Mouse (Mus musculus) common myeloid progenitor, adult 5-6 weeks (primary cell): ENCODE data around the gene Slc26a10. TPM values are rescaled to one million over a fixed set of nuclear protein-coding genes. Genes with fewer than 3 reads are reported as not detected.
"Not testable (repeated sequence)": the region's sequence is repeated elsewhere in the genome, so short reads cannot be mapped to it uniquely, and the experiment has no call there.

Experiments used
- ATAC-seq: replicated peaks from 2 replicates; pipeline ENCODE4 v1.8.0; 2016; ENCODE audit warnings: low read depth, mild to moderate bottlenecking, moderate TSS enrichment, inconsistent platforms; ENCODE audit not compliant: poor library complexity, severe bottlenecking
- total RNA-seq: library from RNA; stranded (forward); fragments of 200-1000, 187-1606 nt; gene quantifications from 2 replicates; pipeline ENCODE4 v1.2.3, GENCODE M21; 2017

The Slc26a10 gene
- total RNA-seq, 1 experiment from 2014 or later: 0.78 TPM

- no peak for ATAC-seq
These were observed 39.5 kb downstream of the Slc26a10 start for GRCm38 (mm10) chr10:127140971-127141370.

- ATAC-seq: no peak
These were observed 41.9 kb downstream of the Slc26a10 start for GRCm38 (mm10) chr10:127138328-127139141.

DNA sequence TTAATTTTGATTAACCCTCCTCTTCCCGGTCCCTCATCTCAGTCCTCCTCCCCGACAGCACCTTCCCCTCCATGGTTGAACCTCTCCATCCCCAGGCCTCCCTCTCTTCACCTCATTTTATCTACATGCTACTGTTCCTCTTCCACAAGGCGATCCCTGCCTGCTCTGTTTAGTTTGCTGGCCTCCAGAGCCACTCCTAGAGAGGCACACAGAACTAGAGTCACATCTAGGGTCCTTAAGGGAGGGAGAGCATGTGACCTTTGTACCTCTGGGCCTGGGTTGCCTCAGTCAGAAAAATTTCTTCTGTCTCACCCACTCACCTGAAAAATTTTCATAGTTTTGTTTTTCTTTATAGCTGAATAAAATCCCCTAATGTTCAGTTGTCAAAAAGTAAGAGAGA lies 42.5 kb downstream of the Slc26a10 start:
- no peak for ATAC-seq

DNA sequence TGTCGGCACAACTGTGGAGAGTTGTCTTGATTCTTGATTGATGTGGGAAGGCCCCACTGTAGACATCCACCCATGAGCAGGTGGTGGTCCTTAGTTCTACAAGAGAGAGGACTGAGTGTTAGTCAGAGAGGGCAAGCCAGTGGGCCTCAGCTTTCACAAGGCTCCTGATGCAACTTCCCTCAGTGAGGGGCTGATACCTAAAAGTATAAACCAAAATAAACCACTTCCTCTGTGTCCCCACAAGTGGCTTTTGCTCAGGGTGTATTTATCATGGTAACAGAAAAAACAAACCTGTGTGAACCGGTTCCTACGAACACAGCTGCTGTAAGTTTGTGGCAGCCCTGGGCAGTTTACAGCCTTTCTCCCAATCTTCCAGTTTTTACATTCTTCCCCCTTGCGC lies 43.9 kb downstream of the Slc26a10 start:
- ATAC-seq: peak; percentile 80

DNA sequence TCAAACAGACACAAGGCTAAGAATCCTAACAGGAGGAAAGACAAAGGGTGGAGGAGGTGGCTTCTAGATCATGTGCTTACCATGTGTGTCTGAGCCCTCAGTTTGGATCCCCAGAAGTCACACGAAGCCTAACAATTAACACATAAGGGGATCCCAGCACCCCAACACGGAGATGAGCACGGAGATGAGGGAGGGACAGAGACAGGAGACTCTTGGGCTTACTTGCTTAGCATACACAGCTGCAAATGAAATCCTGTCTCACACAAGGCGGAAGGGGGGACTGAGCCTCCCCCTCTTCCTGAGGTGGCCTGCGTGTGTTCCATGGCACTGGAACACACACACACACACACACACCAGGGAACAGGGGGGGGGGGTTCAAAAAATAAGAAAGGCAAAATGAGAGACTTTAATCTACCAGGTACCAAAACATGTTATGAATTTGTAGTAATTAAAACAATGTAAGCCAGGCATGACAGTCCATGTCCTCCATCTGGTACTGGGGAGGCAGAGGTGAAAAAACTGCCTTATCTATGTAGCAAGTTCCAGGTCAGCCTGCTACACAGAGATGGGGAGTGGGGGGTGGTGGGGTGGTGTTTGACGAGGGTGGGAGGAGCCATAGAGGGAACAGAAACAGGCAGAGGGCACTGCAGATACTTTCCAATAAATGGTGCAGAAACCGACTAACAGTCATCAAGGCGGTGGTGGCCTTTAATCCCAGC lies 45.2 kb downstream of the Slc26a10 start:
- peak; percentile 63 for ATAC-seq

- not testable (repeated sequence) for ATAC-seq
These were observed 45.9 kb downstream of the Slc26a10 start for GRCm38 (mm10) chr10:127134394-127135035.

GRCm38 (mm10) chr10:127132469-127132868 lies 48.0 kb downstream of the Slc26a10 start:
- no peak for ATAC-seq

DNA sequence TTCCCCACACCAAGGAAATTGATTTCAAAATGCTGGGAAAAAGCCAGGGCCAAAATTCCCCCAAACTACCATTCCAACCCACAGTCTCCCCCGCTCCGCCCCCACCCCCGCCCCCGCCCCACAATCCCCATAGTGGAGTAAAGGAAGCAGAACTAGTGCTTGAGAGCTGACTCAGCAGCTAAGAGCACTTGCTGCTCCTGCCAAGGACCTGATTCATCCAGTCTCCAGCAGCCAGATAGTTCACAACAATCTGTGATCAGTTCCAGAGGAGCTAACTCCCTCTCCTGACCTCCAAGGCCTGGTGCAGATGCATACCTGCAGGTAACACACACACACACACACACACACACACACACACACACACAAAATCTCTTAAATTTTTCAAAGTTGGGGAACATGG lies 51.0 kb downstream of the Slc26a10 start:
- ATAC-seq: no peak

GRCm38 (mm10) chr10:127127711-127128279 lies 52.6 kb downstream of the Slc26a10 start:
- 0 out of 2 replicates have a peak, but pooled peaks have one; percentile 3 for ATAC-seq

DNA sequence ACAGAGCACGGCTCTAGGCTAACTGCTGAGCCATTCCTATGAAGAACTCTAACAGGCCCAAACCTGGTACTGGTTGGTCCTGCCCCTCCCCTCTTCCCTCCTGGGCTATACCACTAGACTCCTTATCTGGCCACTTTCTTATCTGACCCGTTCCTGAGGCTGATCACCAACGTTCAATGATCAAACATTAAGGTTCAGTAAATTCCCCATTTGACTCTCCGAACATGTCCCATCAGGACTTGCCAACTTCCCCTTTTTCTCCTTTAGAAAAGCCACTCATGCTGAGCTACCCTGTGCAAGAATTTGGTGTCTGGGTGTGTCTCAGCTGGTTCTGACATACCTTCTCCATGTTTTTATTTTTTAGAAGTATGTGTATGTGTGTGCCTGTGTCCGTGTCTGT lies 53.9 kb downstream of the Slc26a10 start:
- peak; percentile 44 for ATAC-seq

DNA sequence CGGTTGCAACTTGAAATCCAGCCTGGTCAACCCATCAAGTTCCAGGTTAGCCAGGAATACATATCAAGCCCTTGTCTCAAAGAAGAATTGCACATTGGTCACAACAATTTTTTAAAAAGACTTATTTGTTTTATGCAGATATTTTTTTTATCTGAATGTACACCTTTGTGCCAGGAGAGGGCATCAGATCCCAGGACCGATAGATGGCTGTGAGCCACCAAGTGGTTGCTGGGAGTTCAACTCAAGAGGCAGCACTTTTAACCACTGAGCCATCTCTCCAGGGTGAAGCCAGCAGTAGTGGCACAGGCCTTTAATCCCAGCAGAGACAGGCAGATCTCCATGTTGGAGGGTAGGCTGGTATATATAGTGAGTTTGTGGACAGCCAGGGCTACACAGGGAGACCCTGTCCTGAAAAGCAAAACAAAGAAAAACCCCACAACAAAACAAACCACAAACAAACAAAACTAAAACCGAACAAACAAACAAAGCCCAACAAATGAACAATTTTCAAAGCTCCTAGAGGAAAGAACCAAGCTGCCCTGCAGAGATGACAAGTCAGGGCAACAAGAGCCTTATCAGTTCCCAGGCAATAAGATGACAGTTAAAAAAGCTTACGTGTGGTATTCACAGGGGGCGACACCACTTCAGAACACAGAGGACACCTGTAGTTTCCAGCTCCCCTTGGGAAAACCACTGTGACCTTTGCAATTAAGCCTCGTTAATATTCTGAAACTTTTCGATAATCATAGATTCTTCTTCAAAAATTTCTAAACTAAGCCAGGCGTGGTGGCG lies 55.0 kb downstream of the Slc26a10 start:
- peak; percentile 21; the same call in 1 of the 2 replicates for ATAC-seq

DNA sequence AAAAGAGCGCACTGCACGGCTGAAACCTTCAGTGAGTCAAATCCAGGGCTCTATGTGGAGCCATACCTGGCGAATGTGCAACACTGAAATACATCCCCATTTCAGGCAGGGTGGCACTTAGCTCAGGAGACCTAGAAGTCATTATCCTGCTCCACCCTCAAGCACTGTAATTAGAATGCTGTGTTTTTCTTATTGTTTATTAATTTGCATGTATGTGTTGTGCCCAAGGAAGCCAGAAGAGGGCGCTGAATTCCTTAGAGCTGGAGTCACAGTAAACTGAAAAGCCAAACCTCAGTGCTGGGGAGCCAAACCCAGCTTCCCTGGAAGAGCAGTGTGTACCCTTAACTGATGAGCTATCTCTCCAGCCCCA lies 57.0 kb downstream of the Slc26a10 start:
- peak; percentile 28 for ATAC-seq

GRCm38 (mm10) chr10:127122784-127123435 lies 57.5 kb downstream of the Slc26a10 start:
- ATAC-seq: no peak

DNA sequence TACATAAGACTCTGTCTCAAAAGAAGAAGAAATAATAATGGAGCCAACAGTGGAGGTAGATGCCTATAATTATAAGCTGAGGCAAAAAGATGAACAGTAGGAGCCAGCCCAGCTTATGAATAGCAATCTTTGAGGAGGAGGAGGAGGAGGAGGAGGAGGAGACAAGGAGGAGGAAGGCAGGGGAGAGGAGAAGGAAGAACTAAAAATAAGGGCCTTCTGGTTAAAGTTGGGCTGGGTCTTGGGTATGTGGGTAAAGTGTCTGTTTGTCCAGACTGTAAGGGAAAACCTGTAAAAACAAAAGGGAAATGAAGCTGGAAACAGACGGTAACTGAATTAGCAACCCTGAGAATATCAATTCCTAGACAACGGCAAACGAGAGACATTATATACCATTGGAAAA lies 58.4 kb downstream of the Slc26a10 start:
- ATAC-seq: no peak

Other genes with a start within 250 kb of the Slc26a10 start
- 33.9 and 42.8 TPM in 2 replicates for gene Ctdsp2, start 201.9 kb downstream of the Slc26a10 start, total RNA-seq
- not detected in 2 replicates for gene Avil, start 179.9 kb downstream of the Slc26a10 start, total RNA-seq
- gene Tsfm, start 149.8 kb downstream of the Slc26a10 start, total RNA-seq: 40.2 and 42.3 TPM in 2 replicates
- 27.4 and 28.0 TPM in 2 replicates for gene Mettl1, start 139.2 kb downstream of the Slc26a10 start, total RNA-seq
- gene Eef1akmt3, start 139.1 kb downstream of the Slc26a10 start, total RNA-seq: not detected in 2 replicates
- 0.14 TPM in 1 of 2 replicates, not detected in the other for gene Cyp27b1, start 132.4 kb downstream of the Slc26a10 start, total RNA-seq
- gene March9, start 120.5 kb downstream of the Slc26a10 start, total RNA-seq: 0.23 TPM in 1 of 2 replicates, not detected in the other
- gene Cdk4, start 117.1 kb downstream of the Slc26a10 start, total RNA-seq: 723 and 923 TPM in 2 replicates
- gene Tspan31, start 110.4 kb downstream of the Slc26a10 start, total RNA-seq: 49.9 and 62.2 TPM in 2 replicates
- 40.8 and 56.1 TPM in 2 replicates for gene Agap2, start 105.4 kb downstream of the Slc26a10 start, total RNA-seq
- gene Os9, start 59.5 kb downstream of the Slc26a10 start, total RNA-seq: 159 TPM in 2 replicates
- gene B4galnt1, start 15.4 kb downstream of the Slc26a10 start, total RNA-seq: 56.5 TPM in 2 replicates
- 9.7 and 16.4 TPM in 2 replicates for gene Arhgef25, start 9.4 kb upstream of the Slc26a10 start, total RNA-seq
- gene Dtx3, start 15.1 kb upstream of the Slc26a10 start, total RNA-seq: 29.7 and 36.7 TPM in 2 replicates
- 15.7 and 18.7 TPM in 2 replicates for gene Pip4k2c, start 30.9 kb upstream of the Slc26a10 start, total RNA-seq
- 0.23 and 0.34 TPM in 2 replicates for gene Kif5a, start 82.7 kb upstream of the Slc26a10 start, total RNA-seq
- gene Dctn2, start 85.7 kb upstream of the Slc26a10 start, total RNA-seq: 88.5 and 108 TPM in 2 replicates
- 5.2 and 8.7 TPM in 2 replicates for gene Mbd6, start 108.4 kb upstream of the Slc26a10 start, total RNA-seq
- 181 and 187 TPM in 2 replicates for gene Mars, start 131.1 kb upstream of the Slc26a10 start, total RNA-seq
- gene Arhgap9, start 141.3 kb upstream of the Slc26a10 start, total RNA-seq: 13.6 and 24.3 TPM in 2 replicates
- not detected in 2 replicates for gene Gli1, start 161.3 kb upstream of the Slc26a10 start, total RNA-seq
- not detected in 2 replicates for gene Inhbe, start 173.8 kb upstream of the Slc26a10 start, total RNA-seq
- not detected in 2 replicates for gene Inhbc, start 189.8 kb upstream of the Slc26a10 start, total RNA-seq
- gene R3hdm2, start 199.7 kb upstream of the Slc26a10 start, total RNA-seq: 46.5 and 126 TPM in 2 replicates